Mouse (Mus musculus) heart, adult 8-10 months (tissue): ENCODE data around the gene Nyap1. TPM values are rescaled to one million over a fixed set of nuclear protein-coding genes. Genes with fewer than 3 reads are reported as not detected.
A peak's percentile ranks its signal among the peaks of the same experiment; 100 is the strongest.

ENCODE experiments used
- DNase-seq: peaks from one replicate; pipeline ENCODE4 v3.0.0; 2022; ENCODE audit warnings: low spot score
- total RNA-seq, 4 experiments: library from RNA; stranded (reverse); gene quantifications; 2 replicates each; pipeline ENCODE4 v1.2.4; 2022

The Nyap1 gene
- under 1 TPM; 0.35 to 0.89 (median 0.81) TPM for total RNA-seq

- DNase-seq = no peak
Measured at GRCm38 (mm10) chr5:137741023-137741931, at the start of gene Nyap1. Gene Nyap1 (minus strand): TSS chr5:137741607.

- DNase-seq = no peak
Measured at GRCm38 (mm10) chr5:137788946-137789531, 47.6 kb upstream of the Nyap1 start.

- DNase-seq = no peak
Measured at GRCm38 (mm10) chr5:137788171-137788570, 46.8 kb upstream of the Nyap1 start.

DNA sequence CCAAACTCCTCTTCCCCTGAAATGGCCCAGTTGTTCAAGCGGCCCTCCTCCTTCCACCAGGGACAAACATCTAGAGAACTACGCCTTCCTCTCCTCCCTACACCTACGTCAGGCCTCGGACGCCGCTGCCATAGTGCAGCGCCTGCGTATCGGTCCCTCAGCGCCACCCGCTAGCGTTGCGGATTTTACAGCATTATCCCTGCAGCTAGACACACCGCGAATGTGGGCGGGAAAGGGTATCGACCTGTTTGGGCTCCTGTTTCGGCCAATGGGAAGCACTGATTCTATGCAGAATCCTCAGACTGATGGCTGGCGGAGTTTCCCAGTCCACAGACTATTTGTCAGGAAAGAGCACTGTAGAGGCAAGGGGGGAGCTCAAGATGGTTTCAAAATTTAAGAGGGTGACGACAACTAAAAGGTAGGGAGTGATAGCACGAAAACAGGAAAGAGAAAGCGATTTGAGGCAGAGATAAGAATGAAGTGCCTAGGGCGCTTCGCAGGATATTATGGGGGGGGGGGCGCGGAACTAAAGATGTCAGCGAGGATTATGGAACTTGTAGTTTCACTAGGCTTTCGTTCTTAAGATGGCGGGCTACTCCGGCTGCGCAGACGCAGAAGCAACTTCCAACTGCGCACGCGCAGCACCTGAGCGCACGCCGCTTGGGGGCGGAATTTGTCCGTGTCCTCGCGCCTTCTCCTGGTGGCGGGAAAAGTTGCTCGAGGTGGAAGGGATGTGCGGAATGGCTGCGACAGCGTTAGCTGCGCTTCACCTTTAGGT is 45.9 kb upstream of the Nyap1 start, which contains the start of the genes Mepce and Zcwpw1:
Mepce (minus strand) TSS at position 505 of the 778 bp plus-strand sequence.
Zcwpw1 (plus strand) TSS at position 648 of the 778 bp plus-strand sequence.
- DNase-seq = peak; percentile 95

DNA sequence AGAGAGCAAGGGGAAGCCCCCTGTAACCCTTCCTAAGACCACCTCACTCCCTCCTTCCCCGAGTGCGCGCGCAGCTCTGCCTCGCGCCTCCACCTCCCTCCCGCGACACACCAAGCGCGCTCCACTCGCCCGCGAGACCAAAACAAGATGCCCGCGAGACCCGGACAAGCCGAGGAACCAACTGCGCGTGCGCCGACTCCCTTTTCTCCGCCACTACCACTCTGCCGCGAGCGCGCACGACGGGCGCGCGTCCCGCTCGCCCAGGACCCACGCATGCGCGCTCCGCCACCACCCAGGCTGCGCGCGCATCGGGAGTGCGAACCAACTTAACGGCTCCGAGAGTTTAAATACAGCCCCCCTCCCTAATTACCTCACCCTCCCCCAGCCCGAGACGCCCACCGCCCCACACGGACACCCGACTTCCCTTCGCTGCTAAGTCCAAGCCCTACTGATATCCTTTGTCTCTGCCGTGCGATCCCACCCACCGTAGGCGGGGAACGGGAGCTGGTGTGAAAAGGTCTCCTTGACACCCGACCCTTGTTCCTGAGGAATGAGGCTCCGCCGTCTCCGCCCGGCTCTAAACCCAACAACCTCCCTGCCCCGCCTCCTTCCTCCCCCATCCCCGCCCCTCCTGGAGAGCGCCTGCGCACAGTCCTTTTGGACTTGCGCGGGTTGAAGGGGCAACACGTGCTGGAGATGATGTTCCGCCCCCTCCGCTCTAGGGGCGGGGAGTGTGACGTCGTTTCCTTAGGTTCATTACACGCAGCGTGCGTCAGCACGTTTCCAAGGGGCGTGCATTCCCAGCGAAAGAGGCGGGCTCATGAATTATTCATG is 44.9 kb upstream of the Nyap1 start:
- peak; percentile 98 for DNase-seq

- DNase-seq = no peak
Measured at GRCm38 (mm10) chr5:137785164-137786031, 44.0 kb upstream of the Nyap1 start.

GRCm38 (mm10) chr5:137784546-137784945 is 43.1 kb upstream of the Nyap1 start:
- DNase-seq = no peak

GRCm38 (mm10) chr5:137783901-137784540 is 42.6 kb upstream of the Nyap1 start:
- no peak for DNase-seq

DNA sequence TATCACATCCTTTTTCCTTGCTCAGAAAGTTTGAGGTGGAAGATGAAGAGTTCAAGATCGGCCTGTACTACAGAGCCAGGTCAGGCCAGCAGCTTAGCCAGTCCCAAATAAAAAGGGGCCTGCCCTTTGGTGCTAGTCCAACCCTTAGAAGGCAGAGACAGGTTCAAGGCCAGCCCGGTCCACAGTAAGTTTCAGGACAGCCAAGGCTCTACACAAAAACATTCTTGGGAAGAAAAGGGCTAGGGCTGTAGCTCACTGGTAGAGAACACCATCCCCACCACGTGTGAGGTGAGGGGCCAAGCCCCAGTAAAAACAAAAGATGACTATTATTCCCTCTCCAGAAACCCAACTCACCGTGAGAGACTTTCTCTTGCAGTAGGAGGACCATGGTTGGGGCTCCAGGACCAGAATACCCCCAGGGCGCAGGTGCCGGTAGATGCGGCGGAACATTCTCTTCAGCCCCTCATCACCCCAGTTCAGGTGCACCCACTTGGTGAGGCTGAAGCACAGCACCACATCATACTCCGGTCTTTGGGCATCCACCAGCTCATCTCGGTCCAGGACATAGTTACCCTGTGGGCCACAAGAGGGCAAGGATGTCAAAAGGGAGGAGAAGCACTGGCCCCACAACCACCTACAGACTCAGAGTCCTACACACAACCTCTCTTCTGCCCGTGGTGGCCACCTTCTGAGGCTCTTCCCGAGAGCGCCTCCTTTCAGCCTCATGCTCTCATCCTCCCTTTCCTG is 41.5 kb upstream of the Nyap1 start:
- no peak for DNase-seq

DNA sequence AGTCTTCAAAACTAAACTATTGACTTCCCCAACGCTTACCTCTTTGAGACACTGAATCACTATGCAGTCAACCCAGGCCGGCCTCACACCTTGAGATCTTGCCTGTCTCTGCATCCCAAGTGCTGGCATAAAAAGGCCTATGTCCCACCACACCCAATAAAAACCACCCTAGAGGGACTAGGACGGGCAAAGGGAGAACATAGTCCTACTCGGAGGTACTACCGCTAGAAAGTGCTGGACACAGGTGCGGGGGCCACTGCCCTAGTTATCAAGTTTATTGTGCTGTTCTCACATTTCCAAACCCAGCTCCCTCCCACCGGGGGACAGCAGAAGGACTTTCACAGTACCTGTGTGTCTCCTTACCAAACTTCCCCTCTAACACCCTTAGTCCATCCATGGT is 40.3 kb upstream of the Nyap1 start:
- no peak for DNase-seq

- no peak for DNase-seq
Measured at GRCm38 (mm10) chr5:137779053-137779933, 37.9 kb upstream of the Nyap1 start.

- peak; percentile 96 for DNase-seq
Measured at GRCm38 (mm10) chr5:137778635-137779034, 37.2 kb upstream of the Nyap1 start, which contains the start of gene Ppp1r35. Gene Ppp1r35 (plus strand): TSS chr5:137778849.

GRCm38 (mm10) chr5:137777267-137777845 is 35.9 kb upstream of the Nyap1 start:
- DNase-seq = no peak

- DNase-seq = no peak
Measured at GRCm38 (mm10) chr5:137776408-137776918, 35.1 kb upstream of the Nyap1 start.

GRCm38 (mm10) chr5:137775587-137776290 is 34.3 kb upstream of the Nyap1 start:
- DNase-seq = no peak

DNA sequence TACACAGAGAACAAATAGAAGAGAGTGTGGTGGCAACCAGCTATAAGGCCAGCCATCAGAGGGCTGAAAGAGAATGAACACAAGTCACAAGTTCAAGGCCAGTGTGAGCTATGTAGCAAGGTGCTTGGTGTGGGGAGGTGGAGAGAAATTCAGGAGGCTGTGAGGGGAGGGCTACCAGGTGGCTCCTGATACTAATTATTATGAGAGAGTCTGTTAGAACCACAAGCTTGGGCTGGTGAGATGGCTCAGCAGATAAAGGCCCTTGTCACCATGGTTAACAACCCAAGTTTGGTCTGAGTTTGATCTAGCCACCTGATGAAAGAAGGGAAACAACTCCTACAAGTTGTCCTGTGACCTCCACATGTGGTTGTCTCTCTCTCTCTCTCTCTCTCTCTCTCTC is 31.3 kb upstream of the Nyap1 start:
- no peak for DNase-seq

GRCm38 (mm10) chr5:137770709-137771108 is 29.3 kb upstream of the Nyap1 start:
- no peak for DNase-seq
